Mouse (Mus musculus): ENCODE measurements around the gene Slc31a2. TPM values are rescaled to one million over a fixed set of nuclear protein-coding genes. Genes with fewer than 3 reads are reported as not detected.

The Slc31a2 gene
- polyA plus RNA-seq, 1 experiment = 14.0 TPM

- no peaks in the 10 kb centered on the region for H3K27me3 ChIP-seq (ENCODE audit: control insufficient read depth, insufficient read depth, low read length)
- no peak overlapping the region for H3K4me3 ChIP-seq (ENCODE audit: extremely low read depth, insufficient read depth, insufficient read length)
- H3K27ac ChIP-seq (ENCODE audit: insufficient read depth, low read length) = no peak overlapping the region
- H3K4me1 ChIP-seq (ENCODE audit: control insufficient read depth, insufficient read depth, insufficient read length) = no peaks in the 10 kb centered on the region
- WGBS = 75% methylated on average over 3 of the region's 3 CpGs
- H3K36me3 ChIP-seq (ENCODE audit: control insufficient read depth, insufficient read depth, low read length) = peaks cover 35% of the 10 kb centered on the region
- no peak for DNase-seq (ENCODE audit: low read depth in 1 of 2, low spot score in 2 of 2)
- TF ChIP-seq CTCF (IDR thresholded peaks at IDR 0.05; ENCODE audit: extremely low read depth, insufficient read depth, insufficient read length, insufficient replicate concordance) (no peak), POLR2A (IDR thresholded peaks at IDR 0.05; ENCODE audit: low read depth, low read length) (no peak)
Measured at GRCm38 (mm10) chr4:62297280-62298130, 35.1 kb downstream of the Slc31a2 start.

- TF ChIP-seq CTCF (IDR thresholded peaks at IDR 0.05; ENCODE audit: extremely low read depth, insufficient read depth, insufficient read length, insufficient replicate concordance) = no peak
- TF ChIP-seq POLR2A (IDR thresholded peaks at IDR 0.05; ENCODE audit: low read depth, low read length) = no peak
- 96% methylated on average over 2 of the region's 2 CpGs for WGBS
- no peak for DNase-seq (ENCODE audit: low read depth in 1 of 2, low spot score in 2 of 2)
- H3K4me1 ChIP-seq (ENCODE audit: control insufficient read depth, insufficient read depth, insufficient read length) = no peaks in the 10 kb centered on the region
- H3K4me3 ChIP-seq (ENCODE audit: extremely low read depth, insufficient read depth, insufficient read length) = no peak overlapping the region
- peaks cover 45% of the 10 kb centered on the region for H3K36me3 ChIP-seq (ENCODE audit: control insufficient read depth, insufficient read depth, low read length)
- H3K27ac ChIP-seq (ENCODE audit: insufficient read depth, low read length) = no peak overlapping the region
- no peaks in the 10 kb centered on the region for H3K27me3 ChIP-seq (ENCODE audit: control insufficient read depth, insufficient read depth, low read length)
Measured at GRCm38 (mm10) chr4:62300001-62300400, 37.6 kb downstream of the Slc31a2 start.

GRCm38 (mm10) chr4:62302795-62303194 lies 40.4 kb downstream of the Slc31a2 start:
- no peaks in the 10 kb centered on the region for H3K4me1 ChIP-seq (ENCODE audit: control insufficient read depth, insufficient read depth, insufficient read length)
- no peak overlapping the region for H3K27ac ChIP-seq (ENCODE audit: insufficient read depth, low read length)
- TF ChIP-seq POLR2A (IDR thresholded peaks at IDR 0.05; ENCODE audit: low read depth, low read length) (no peak), CTCF (IDR thresholded peaks at IDR 0.05; ENCODE audit: extremely low read depth, insufficient read depth, insufficient read length, insufficient replicate concordance) (no peak)
- no peaks in the 10 kb centered on the region for H3K27me3 ChIP-seq (ENCODE audit: control insufficient read depth, insufficient read depth, low read length)
- DNase-seq (ENCODE audit: low read depth in 1 of 2, low spot score in 2 of 2) = no peak
- no peak overlapping the region for H3K4me3 ChIP-seq (ENCODE audit: extremely low read depth, insufficient read depth, insufficient read length)
- 92% methylated on average over 2 of the region's 2 CpGs for WGBS
- peaks cover 52% of the 10 kb centered on the region for H3K36me3 ChIP-seq (ENCODE audit: control insufficient read depth, insufficient read depth, low read length)

- Histone ChIP-seq H3K4me1 (ENCODE audit: control insufficient read depth, insufficient read depth, insufficient read length) (no peaks in the 10 kb centered on the region), H3K36me3 (ENCODE audit: control insufficient read depth, insufficient read depth, low read length) (peaks cover 54% of the 10 kb centered on the region), H3K27ac (ENCODE audit: insufficient read depth, low read length) (no peak overlapping the region), H3K4me3 (ENCODE audit: extremely low read depth, insufficient read depth, insufficient read length) (no peak overlapping the region), H3K27me3 (ENCODE audit: control insufficient read depth, insufficient read depth, low read length) (no peaks in the 10 kb centered on the region)
- DNase-seq (ENCODE audit: low read depth in 1 of 2, low spot score in 2 of 2) = no peak
- 94% methylated on average over 1 of the region's 1 CpGs for WGBS
- TF ChIP-seq CTCF (IDR thresholded peaks at IDR 0.05; ENCODE audit: extremely low read depth, insufficient read depth, insufficient read length, insufficient replicate concordance) = no peak
- no peak for TF ChIP-seq POLR2A (IDR thresholded peaks at IDR 0.05; ENCODE audit: low read depth, low read length)
Measured at GRCm38 (mm10) chr4:62303288-62303687, 40.9 kb downstream of the Slc31a2 start.

- H3K36me3 ChIP-seq (ENCODE audit: control insufficient read depth, insufficient read depth, low read length) = peaks cover 42% of the 10 kb centered on the region
Measured at GRCm38 (mm10) chr4:62306301-62306700, 43.9 kb downstream of the Slc31a2 start.

DNA sequence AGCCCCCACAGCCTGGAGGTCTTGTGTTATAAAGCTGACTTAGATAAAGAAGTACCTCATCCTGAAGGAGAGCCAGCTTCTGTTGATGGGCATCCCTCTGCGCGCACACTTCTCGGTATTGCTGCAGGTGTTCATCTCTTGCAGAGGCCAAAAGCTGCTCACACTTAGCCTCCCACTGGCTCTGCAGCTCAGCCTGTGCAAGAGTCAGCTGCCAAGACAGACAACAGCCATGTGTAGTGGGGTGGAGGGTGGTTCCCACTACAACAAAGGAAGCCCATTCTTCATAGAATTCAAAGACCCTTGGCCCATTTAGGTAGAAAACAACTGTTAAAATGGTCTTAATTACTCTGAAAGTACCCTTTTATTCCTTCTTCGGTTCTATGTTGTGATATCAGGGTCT lies 44.5 kb downstream of the Slc31a2 start:
- no peak overlapping the region for H3K27ac ChIP-seq (ENCODE audit: insufficient read depth, low read length)
- H3K4me3 ChIP-seq (ENCODE audit: extremely low read depth, insufficient read depth, insufficient read length) = no peak overlapping the region
- H3K4me1 ChIP-seq (ENCODE audit: control insufficient read depth, insufficient read depth, insufficient read length) = no peaks in the 10 kb centered on the region
- H3K27me3 ChIP-seq (ENCODE audit: control insufficient read depth, insufficient read depth, low read length) = no peaks in the 10 kb centered on the region
- peaks cover 44% of the 10 kb centered on the region for H3K36me3 ChIP-seq (ENCODE audit: control insufficient read depth, insufficient read depth, low read length)
- no peak for TF ChIP-seq CTCF (IDR thresholded peaks at IDR 0.05; ENCODE audit: extremely low read depth, insufficient read depth, insufficient read length, insufficient replicate concordance)
- no peak for TF ChIP-seq POLR2A (IDR thresholded peaks at IDR 0.05; ENCODE audit: low read depth, low read length)
- DNase-seq (ENCODE audit: low read depth in 1 of 2, low spot score in 2 of 2) = no peak
- 94% methylated on average over 4 of the region's 4 CpGs for WGBS

More at GRCm38 (mm10) chr4:62306301-62306700, 43.9 kb downstream of the Slc31a2 start:
- 88% methylated on average over 1 of the region's 1 CpGs for WGBS
- no peak for DNase-seq (ENCODE audit: low read depth in 1 of 2, low spot score in 2 of 2)
- H3K4me3 ChIP-seq (ENCODE audit: extremely low read depth, insufficient read depth, insufficient read length) = no peak overlapping the region
- no peaks in the 10 kb centered on the region for H3K27me3 ChIP-seq (ENCODE audit: control insufficient read depth, insufficient read depth, low read length)
- TF ChIP-seq CTCF (IDR thresholded peaks at IDR 0.05; ENCODE audit: extremely low read depth, insufficient read depth, insufficient read length, insufficient replicate concordance) = no peak
- no peak for TF ChIP-seq POLR2A (IDR thresholded peaks at IDR 0.05; ENCODE audit: low read depth, low read length)
- no peak overlapping the region for H3K27ac ChIP-seq (ENCODE audit: insufficient read depth, low read length)
- H3K4me1 ChIP-seq (ENCODE audit: control insufficient read depth, insufficient read depth, insufficient read length) = no peaks in the 10 kb centered on the region

GRCm38 (mm10) chr4:62308406-62308805 lies 46.0 kb downstream of the Slc31a2 start:
- H3K4me1 ChIP-seq (ENCODE audit: control insufficient read depth, insufficient read depth, insufficient read length) = peaks cover 2% of the 10 kb centered on the region; the same call in 1 of the 2 replicates
- H3K27ac ChIP-seq (ENCODE audit: insufficient read depth, low read length) = no peak overlapping the region
- H3K4me3 ChIP-seq (ENCODE audit: extremely low read depth, insufficient read depth, insufficient read length) = no peak overlapping the region
- TF ChIP-seq POLR2A (IDR thresholded peaks at IDR 0.05; ENCODE audit: low read depth, low read length) (no peak), CTCF (IDR thresholded peaks at IDR 0.05; ENCODE audit: extremely low read depth, insufficient read depth, insufficient read length, insufficient replicate concordance) (no peak)
- no peaks in the 10 kb centered on the region for H3K27me3 ChIP-seq (ENCODE audit: control insufficient read depth, insufficient read depth, low read length)
- H3K36me3 ChIP-seq (ENCODE audit: control insufficient read depth, insufficient read depth, low read length) = peaks cover 40% of the 10 kb centered on the region
- no peak for DNase-seq (ENCODE audit: low read depth in 1 of 2, low spot score in 2 of 2)

All from spleen, adult 2 months (tissue).